Mouse (Mus musculus) CH12F3 (cell line): ENCODE data around the gene Ccdc163.

Experiments used
- in situ Hi-C: fragments of 300-500 bp; cut with MboI; formaldehyde crosslinking; loops from 2 replicates; pipeline ENCODE4 v1.14.3; 2020; ENCODE audit warnings: low sequenced_read_pairs

The Ccdc163 gene

GRCm38 (mm10) chr4:116700964-116701363, 7.3 kb upstream of the Ccdc163 start:
- in situ Hi-C loops, result no loop called here

GRCm38 (mm10) chr4:116703804-116704203, 4.5 kb upstream of the Ccdc163 start:
- in situ Hi-C loops, result no loop called here

- in situ Hi-C loops, result no loop called here
Observed at GRCm38 (mm10) chr4:116707666-116708065, 643 bp upstream of the Ccdc163 start.

DNA sequence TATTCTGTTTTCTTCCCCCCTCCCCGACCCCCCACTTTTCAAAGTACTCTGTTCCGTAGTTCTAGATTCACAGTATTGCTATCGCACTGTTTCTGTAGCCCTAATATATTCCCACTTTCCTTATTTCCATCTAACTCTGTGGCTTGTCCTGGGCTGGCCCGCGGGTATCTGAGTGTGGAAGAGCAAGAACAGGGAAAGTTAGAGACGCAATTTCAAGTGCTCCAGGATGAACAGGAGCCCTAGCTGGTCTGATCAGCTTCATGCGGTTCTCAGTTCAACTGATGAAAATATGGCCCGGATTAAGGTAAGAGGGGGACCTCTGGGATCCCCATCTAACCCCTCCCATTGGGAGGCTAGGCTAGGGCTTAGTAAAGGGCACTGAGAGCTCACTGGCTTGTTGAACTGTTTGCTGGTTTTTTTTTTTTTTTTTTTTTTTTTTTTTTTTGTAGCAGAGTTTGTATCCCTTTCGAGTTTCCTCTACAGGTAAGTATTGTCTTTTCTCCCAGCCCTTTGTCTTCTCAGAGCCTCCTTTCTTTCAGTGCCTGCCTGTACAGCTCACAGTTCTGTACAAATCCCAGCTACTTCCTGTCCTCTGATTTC, 582 bp downstream of the Ccdc163 start:
- in situ Hi-C loops, result no loop called here

- in situ Hi-C loops, result loop anchor here (10.0 kb wide), 1 partner anchor 285 kb away; the partner anchor contains the start of genes Hectd3 and Urod
Observed at GRCm38 (mm10) chr4:116710154-116710553, 1.8 kb downstream of the Ccdc163 start.

- in situ Hi-C loops, result loop anchor here (10.0 kb wide), 1 partner anchor 282 kb away; the partner anchor contains the start of genes Hectd3 and Urod
Observed at GRCm38 (mm10) chr4:116712536-116712935, 4.2 kb downstream of the Ccdc163 start.

GRCm38 (mm10) chr4:116719396-116719795, 11.1 kb downstream of the Ccdc163 start:
- in situ Hi-C loops, result loop anchor here (5.0 to 10.0 kb wide), 2 partner anchors 68 to 275 kb away; partner anchors contain the start of genes Hectd3 and Urod

GRCm38 (mm10) chr4:116720343-116721097, 12.2 kb downstream of the Ccdc163 start, which contains the start of gene Tesk2:
Gene Tesk2, plus strand, starts transcription at chr4:116720948.
- in situ Hi-C loops, result no loop called here

DNA sequence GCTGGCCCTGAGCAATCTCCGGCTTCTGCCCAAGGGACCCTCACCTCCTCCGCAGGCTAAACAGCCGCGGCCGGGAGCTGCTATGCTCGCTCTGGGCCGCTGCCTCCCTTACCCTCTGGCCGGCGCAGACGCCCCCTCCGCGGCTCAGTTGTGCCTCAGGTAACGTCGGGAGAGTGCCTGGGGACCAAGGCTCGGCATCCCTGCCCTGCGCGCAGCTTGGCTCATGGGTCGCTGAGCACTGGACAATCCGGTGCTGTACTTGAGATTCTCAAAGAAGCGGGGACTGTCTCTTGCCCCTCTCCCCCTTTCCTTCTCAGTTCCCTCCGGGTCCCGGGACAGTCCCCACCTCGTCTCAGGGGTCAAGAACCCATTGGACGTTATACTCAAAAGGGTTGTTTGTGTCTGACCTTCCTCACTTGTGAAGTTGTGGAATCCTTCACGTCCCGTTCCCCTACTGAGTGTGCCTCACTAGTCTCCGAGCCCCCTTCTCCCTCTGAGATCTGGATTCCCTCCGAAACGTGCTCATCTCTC, 12.9 kb downstream of the Ccdc163 start:
- in situ Hi-C loops, result no loop called here

DNA sequence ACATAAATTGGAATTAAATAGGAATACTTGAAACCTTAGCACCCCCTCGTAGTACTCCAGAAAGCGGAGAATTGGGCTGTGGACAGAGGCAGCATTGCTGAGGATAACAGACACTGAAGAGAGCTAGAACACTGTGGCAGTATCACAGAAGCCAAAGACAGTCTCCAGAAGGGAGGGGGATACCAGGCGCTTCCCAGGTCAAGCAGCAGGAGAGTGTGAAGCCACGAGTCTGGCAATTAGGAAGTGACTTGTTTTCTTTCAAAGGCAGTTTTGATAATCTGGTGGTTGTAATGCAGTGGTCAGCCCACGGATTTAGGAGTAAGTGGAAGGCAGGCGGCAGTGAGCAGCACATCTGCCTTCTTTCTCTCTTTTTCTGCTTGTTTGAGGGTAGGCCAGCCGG, 13.9 kb downstream of the Ccdc163 start:
- in situ Hi-C loops, result no loop called here

DNA sequence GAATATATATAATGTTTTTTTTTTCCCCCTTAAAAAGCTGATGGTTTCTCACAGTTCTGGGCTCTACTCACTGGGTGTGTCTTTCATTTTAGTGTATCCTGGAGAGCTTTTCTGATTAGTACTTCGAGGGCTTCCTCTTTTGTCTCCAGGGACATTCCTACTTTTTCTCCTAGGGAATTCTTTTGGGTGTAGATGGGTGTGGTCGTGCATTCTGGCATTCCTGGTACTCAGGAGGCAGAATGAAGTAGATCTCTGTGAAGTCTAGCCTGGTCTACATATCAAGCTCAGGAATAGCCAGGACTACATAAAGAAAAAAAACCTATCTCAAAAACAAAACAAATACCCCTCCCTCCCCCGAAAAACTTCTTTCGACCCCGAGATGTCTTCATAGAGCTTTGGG, 17.1 kb downstream of the Ccdc163 start:
- in situ Hi-C loops, result no loop called here

GRCm38 (mm10) chr4:116727401-116727800, 19.1 kb downstream of the Ccdc163 start:
- in situ Hi-C loops, result no loop called here

DNA sequence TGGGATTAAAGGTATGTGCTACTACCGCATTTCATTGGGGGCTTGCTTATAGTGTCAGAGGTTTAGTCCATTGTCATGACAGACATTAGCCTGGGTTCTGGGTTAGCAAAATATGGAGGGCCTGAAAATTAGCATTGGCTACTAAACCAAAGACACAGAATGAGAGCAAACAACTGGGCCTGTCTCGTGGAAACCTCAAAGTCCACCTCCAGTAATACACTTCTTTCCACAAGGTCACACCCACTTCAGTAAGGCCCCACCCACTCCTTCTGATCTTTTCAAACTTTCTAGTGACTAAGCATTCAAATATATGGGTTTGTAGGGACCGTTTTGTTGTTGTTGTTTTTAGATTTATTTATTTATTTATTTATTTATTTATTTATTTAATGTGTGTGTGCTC, 21.2 kb downstream of the Ccdc163 start:
- in situ Hi-C loops, result no loop called here

DNA sequence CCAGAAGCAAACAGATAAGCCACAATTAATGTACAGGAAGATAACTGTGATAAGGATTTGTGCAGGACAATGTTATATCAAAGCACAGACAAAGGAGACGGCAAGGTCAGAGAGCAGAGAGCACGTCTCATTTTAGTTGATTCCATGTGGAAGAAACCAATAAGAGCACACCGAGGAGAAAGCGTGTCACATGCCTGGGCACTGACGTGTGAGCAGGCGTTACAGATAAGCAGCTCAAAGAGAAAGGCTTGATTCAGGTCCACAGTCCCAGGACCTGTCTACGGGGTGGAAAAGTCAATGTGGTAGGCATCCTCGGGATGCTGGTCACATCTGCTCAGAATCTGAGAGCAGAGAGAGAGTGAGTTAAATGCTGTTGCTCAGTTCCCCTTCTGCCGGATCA, 22.8 kb downstream of the Ccdc163 start:
- in situ Hi-C loops, result no loop called here

- in situ Hi-C loops, result no loop called here
Observed at GRCm38 (mm10) chr4:116732355-116732754, 24.0 kb downstream of the Ccdc163 start.

DNA sequence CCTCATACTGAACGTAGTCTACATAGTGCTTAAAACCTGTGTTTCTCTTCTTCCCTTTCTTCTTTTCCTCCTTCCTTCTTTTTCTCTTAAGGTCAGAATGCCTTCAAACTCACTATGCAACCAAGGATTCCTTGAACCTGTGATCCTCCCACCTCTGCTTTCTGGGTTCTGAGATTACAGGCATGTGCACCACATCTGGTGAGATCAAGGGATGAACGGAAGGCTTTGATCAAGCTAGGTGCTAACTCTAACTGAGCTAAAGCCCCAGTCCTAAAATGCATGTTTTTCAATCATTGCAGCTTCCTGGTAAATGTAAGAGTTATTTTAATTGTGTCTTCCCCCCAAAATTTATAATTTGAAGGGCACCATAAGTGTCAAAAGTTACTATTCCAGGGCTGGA, 26.7 kb downstream of the Ccdc163 start:
- in situ Hi-C loops, result no loop called here

GRCm38 (mm10) chr4:116738972-116739751, 30.9 kb downstream of the Ccdc163 start:
- in situ Hi-C loops, result no loop called here

DNA sequence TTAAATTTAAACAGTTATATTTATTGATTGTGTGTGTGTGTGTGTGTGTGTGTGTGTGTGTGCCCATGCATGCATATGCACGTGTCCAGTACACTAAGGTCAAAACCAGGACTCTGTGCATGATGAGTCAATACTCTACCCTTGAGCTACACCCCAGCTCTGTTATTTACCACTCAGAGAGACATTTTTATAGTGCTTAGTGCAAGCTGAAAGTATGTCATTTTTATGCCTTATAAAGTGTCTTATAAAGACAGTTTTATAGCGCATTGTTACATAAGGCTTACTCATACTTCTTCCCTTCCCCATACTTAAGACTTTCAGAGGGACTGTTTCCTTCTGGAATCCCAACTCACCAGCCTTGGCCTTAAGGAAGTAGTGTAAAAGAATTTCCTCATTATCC, 41.4 kb downstream of the Ccdc163 start:
- in situ Hi-C loops, result no loop called here

- in situ Hi-C loops, result no loop called here
Observed at GRCm38 (mm10) chr4:116761914-116762313, 53.6 kb downstream of the Ccdc163 start.

DNA sequence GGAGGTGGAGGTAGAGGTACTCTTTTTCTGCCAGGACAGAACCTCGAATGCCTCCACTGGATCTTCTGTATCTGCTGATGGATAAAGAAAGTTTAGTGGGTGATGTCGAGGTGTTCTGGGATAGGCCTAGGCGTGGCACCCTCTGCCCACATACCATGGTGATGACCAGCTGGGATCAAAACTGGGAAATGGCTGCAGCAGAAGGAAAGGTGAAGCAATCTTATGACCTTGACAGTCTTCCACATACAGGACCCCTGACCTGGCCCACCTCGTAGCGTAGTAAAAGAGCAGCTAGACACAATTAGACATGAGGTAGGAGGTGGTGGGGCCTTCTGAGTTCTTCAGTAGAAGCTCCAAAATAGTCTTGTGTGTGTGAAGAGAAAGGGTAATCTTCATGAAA, 55.7 kb downstream of the Ccdc163 start:
- in situ Hi-C loops, result no loop called here

DNA sequence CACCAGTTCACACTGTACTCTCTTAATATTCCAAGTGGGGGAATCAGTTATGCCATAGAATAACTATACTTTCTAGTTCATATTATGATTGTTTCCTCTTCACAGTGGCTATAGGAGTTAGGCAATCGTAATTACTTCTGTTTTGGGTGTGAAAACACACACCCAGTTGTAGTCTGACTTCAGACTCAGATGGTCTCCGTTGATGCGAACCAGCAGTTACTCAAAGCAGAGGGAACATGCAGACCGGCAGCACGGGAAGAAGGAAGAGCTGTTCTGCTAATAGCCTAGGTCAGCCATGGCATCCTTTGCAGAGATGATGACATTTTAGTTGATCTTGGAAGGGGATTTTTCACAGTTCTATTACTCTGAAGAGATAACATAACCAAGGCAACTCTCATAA, 60.2 kb downstream of the Ccdc163 start:
- in situ Hi-C loops, result no loop called here
